Mouse (Mus musculus): ENCODE measurements around the gene Mthfsd.

GRCm38 (mm10) chr8:121121704-121122103 is 13.5 kb upstream of the Mthfsd start:
- TF ChIP-seq EP300 (IDR thresholded peaks at IDR 0.05; ENCODE audit: low read length) (no peak), BHLHE40 (IDR thresholded peaks at IDR 0.05; ENCODE audit: low read depth, low read length) (no peak), ZMIZ1 (IDR thresholded peaks at IDR 0.05; ENCODE audit: low read depth, low read length) (no peak), CTCF (conservative IDR thresholded peaks at IDR 0.05 in 1 of 2, IDR thresholded peaks at IDR 0.05 in 1 of 2; ENCODE audit: low read depth in 2 of 2, low read length in 2 of 2) (no peak)
